Mouse (Mus musculus): Measurements from ENCODE around the gene Bcl2l11.

Gene Bcl2l11

DNA sequence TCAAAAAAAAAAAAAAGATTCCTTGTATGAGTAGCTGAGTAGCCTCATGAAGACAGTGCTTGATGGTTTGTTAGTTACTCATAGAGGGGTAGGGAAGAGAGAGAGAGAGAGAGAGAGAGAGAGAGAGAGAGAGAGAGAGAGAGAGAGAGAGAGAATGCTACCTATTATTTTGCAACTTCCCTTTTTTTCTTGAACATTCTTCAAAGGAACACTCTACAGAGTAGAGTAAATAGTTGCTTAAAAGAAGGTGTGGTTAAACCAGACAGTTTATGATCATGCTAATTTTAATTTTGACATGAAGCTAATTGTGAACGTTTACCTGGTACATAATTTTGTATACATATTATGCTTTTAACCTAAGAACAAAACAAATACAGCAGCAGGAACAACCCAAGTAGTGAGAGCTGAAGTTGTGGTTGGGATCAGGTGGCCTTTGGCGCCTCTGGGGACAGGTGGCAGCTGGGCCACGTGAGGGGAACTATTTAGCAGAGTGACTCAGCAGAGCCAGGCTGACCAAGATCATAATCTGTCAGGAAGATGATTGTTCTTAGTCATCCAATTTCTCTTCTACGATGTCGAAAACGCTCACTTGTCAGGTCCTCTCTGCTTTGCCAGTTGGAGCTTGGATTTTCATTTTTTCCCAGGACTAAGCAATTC is 78.0 kb downstream of the Bcl2l11 start:
- peak; percentile 64 for DNase-seq (ENCODE audit: extremely low read depth, insufficient read length, low spot score)

DNA sequence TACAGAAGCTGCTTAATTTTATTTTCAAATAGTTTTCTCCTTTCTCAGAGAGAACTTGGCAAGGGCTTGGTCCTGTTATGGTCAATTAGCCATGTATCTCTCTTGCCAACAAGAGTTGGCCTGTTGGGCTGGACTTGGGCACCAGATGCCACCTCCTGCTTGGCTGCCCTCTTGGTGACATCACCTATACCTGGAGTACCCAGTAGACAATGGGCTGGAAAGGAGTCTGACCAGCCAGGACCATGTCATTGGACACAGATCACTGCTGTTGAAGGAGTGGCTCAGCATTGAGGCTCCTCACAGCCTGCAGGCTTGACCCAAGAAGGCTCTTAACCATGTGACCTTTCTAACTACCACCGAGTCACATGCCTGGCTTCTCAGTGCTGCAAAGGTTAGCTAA is 82.7 kb downstream of the Bcl2l11 start:
- peak; percentile 64 for DNase-seq (ENCODE audit: extremely low read depth, insufficient read length, low spot score)

GRCm38 (mm10) chr2:128209841-128210329 is 84.0 kb downstream of the Bcl2l11 start:
- peak; percentile 28 for DNase-seq (ENCODE audit: extremely low read depth, insufficient read length, low spot score)

- DNase-seq (ENCODE audit: extremely low read depth, insufficient read length, low spot score), result no peak
These were observed 84.5 kb downstream of the Bcl2l11 start for GRCm38 (mm10) chr2:128210376-128210775.

DNA sequence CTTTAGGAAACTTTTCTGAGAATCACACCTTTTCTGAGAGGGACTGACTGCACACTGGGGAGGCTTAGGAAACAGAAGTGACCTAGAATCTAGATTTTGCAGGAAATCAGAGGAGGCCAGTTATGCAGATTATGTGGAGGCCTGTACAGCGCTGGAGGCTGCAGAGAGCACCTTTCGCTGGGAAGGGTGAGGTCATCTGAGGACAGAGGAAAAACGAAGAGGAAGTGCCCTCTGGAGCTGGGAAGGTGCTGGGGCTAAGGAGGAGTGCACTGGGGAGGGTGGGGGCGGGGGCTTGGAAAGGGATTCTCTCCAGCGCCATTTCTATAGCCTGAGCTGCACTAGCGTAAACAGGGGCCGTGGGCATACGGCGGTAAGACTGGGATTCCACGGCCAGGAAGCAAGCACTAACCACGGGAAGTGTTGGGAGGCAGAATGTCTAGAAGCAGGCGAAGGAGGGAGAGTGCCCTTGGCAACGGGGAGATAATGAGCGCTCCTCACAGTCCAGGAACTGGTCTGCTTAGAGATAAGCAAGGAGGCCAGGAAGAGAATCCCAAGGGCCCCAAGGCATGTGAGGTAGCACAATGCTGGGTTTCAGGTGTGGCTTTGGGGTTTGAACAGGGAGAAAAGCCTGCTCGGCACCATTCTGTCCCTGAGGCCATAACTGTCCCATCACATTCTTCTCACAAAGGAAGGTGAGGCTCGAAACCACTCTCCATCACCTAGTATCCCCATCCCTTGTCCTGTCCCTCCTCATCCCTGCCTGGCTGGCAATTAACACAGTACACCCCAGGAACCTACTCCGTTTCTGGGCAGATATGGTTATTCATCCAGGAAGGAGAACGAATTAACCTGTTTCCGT is 85.4 kb downstream of the Bcl2l11 start:
- no peak for DNase-seq (ENCODE audit: extremely low read depth, insufficient read length, low spot score)

DNA sequence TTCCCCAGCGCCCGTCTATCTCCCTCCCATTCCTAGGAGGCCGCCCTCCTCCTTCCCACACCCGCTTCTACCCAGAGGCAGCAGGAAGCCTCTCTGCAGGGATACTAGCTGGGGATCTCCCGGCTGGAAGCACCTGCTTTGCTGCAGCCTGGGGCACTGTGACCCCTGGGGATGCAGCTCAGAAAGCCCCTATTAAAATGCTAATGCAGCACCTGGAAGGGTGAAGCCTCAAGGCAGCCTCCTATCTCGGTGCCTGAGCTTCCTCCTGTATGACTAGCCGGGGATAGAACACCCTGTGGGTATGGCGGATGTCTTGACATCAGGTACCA is 86.0 kb downstream of the Bcl2l11 start:
- no peak for DNase-seq (ENCODE audit: extremely low read depth, insufficient read length, low spot score)

Measured in 3134 (cell line).